20 mouse cellular contexts compared by ENCODE assay signal in genomic region chr2:130832582-130832981, GRCm38 (mm10).
DNase-seq lines count a peak whose midpoint lies in the region; ATAC-seq lines count a peak whose summit lies in the region.
"Had no signal": no experiment of that assay in that cellular context is flagged by ENCODE, and none has a peak within 500 bp of the region (broad histone marks: within the 10 kb centered on the region; RNA-seq: fewer than 3 reads in every experiment).

No protein-coding gene starts in this region.

- H3K27me3 ChIP-seq in hindbrain, embryonic 14.5 days (ENCODE audit: control insufficient read depth, insufficient read depth, low read length), result no peaks in the 10 kb centered on the region
- H3K27me3 ChIP-seq in hindbrain, embryonic 12.5 days, result no peaks in the 10 kb centered on the region
- H3K27me3 ChIP-seq in forebrain, embryonic 14.5 days (replicated peaks; ENCODE audit: control insufficient read depth, insufficient read depth, low read length), result no peaks in the 10 kb centered on the region
- H3K27me3 ChIP-seq: hindbrain, embryonic 15.5 days; liver, embryonic 12.5 days; midbrain, embryonic 13.5 days; neural tube, embryonic 15.5 days had no signal

- DNase-seq in hindbrain, embryonic 14.5 days (ENCODE audit: low spot score), result peak; percentile 17
- DNase-seq in Muller cell, postnatal 12 days (ENCODE audit: inconsistent ontology term), result peak; percentile 61
- DNase-seq in lung, postnatal 36 days, result peak; percentile 36
- no peak for DNase-seq in right cerebral cortex, postnatal 10 days (ENCODE audit: low spot score in 2 of 2)
- no peak for DNase-seq in forebrain, embryonic 14.5 days (ENCODE audit: low spot score)
- DNase-seq: cerebellum, postnatal 25 days; right cerebral cortex, postnatal 4 days; thymus, postnatal 36 days had no signal

- no peak overlapping the region for H3K4me3 ChIP-seq in hindbrain, embryonic 14.5 days (replicated peaks; ENCODE audit: low read length)
- H3K4me3 ChIP-seq in hindbrain, embryonic 12.5 days, result no peak overlapping the region
- H3K4me3 ChIP-seq in forebrain, embryonic 14.5 days (ENCODE audit: low read depth, low read length), result no peak overlapping the region
- H3K4me3 ChIP-seq: forebrain, embryonic 10.5 days; hindbrain, embryonic 15.5 days; limb, embryonic 10.5 days; liver, embryonic 12.5 days; midbrain, embryonic 13.5 days; myocyte; neural tube, embryonic 15.5 days had no signal

- no peak for ATAC-seq in hindbrain, embryonic 14.5 days (ENCODE audit: low FRiP score)
- ATAC-seq in hindbrain, embryonic 12.5 days (ENCODE audit: low FRiP score), result no peak
- peak; percentile 29 for ATAC-seq in CD4-positive, CD25-positive, alpha-beta regulatory T cell, adult 4 months
- no peak for ATAC-seq in forebrain, embryonic 14.5 days
- ATAC-seq: intestine, postnatal 0 days; liver, embryonic 12.5 days; midbrain, embryonic 13.5 days had no signal

- H3K36me3 ChIP-seq in hindbrain, embryonic 14.5 days (replicated peaks; ENCODE audit: control insufficient read depth, insufficient read depth), result peaks cover 37% of the 10 kb centered on the region
- H3K36me3 ChIP-seq in hindbrain, embryonic 12.5 days, result peaks cover 39% of the 10 kb centered on the region
- H3K36me3 ChIP-seq in forebrain, embryonic 14.5 days (ENCODE audit: control insufficient read depth, insufficient read depth, low read length), result peaks cover under 1% of the 10 kb centered on the region; the same call in 1 of the 2 replicates

- H3K9me3 ChIP-seq in hindbrain, embryonic 14.5 days (ENCODE audit: control insufficient read depth, low read length), result no peaks in the 10 kb centered on the region
- H3K9me3 ChIP-seq in hindbrain, embryonic 12.5 days (replicated peaks), result no peaks in the 10 kb centered on the region
- no peaks in the 10 kb centered on the region for H3K9me3 ChIP-seq in forebrain, embryonic 14.5 days (replicated peaks; ENCODE audit: control insufficient read depth, low read length)
- H3K9me3 ChIP-seq: forebrain, embryonic 10.5 days; hindbrain, embryonic 15.5 days; limb, embryonic 10.5 days; liver, embryonic 12.5 days; midbrain, embryonic 13.5 days; neural tube, embryonic 15.5 days had no signal

- no peak overlapping the region for H3K27ac ChIP-seq in hindbrain, embryonic 14.5 days
- H3K27ac ChIP-seq in hindbrain, embryonic 12.5 days, result no peak overlapping the region
- no peak overlapping the region for H3K27ac ChIP-seq in forebrain, embryonic 14.5 days (ENCODE audit: low read depth, low read length)
- H3K27ac ChIP-seq: forebrain, embryonic 10.5 days; hindbrain, embryonic 15.5 days; limb, embryonic 10.5 days; liver, embryonic 12.5 days; macrophage; midbrain, embryonic 13.5 days; neural tube, embryonic 15.5 days had no signal

- 71% methylated on average over 1 of the region's 1 CpGs for WGBS in hindbrain, embryonic 14.5 days
- 80% methylated on average over 1 of the region's 1 CpGs for WGBS in hindbrain, embryonic 12.5 days
- WGBS in forebrain, embryonic 14.5 days, result 92% methylated on average over 1 of the region's 1 CpGs

- H3K9ac ChIP-seq in hindbrain, embryonic 14.5 days, result no peak overlapping the region
- no peak overlapping the region for H3K9ac ChIP-seq in hindbrain, embryonic 12.5 days
- H3K9ac ChIP-seq in forebrain, embryonic 14.5 days (ENCODE audit: low read length), result no peak overlapping the region
- H3K9ac ChIP-seq: hindbrain, embryonic 15.5 days; liver, embryonic 12.5 days; midbrain, embryonic 13.5 days; neural tube, embryonic 15.5 days had no signal

- peaks cover 4% of the 10 kb centered on the region for H3K4me1 ChIP-seq in hindbrain, embryonic 14.5 days (replicated peaks; ENCODE audit: control insufficient read depth, insufficient read depth, low read length)
- peaks cover 8% of the 10 kb centered on the region; the same call in 1 of the 2 replicates for H3K4me1 ChIP-seq in hindbrain, embryonic 12.5 days
- no peaks in the 10 kb centered on the region for H3K4me1 ChIP-seq in forebrain, embryonic 14.5 days (ENCODE audit: control insufficient read depth, insufficient read depth, low read length)
- H3K4me1 ChIP-seq: forebrain, embryonic 10.5 days; limb, embryonic 10.5 days had no signal

- H3K4me2 ChIP-seq in hindbrain, embryonic 14.5 days (replicated peaks), result no peak overlapping the region
- no peak overlapping the region for H3K4me2 ChIP-seq in hindbrain, embryonic 12.5 days (replicated peaks)
- no peak overlapping the region for H3K4me2 ChIP-seq in forebrain, embryonic 14.5 days (ENCODE audit: low read length)
- H3K4me2 ChIP-seq: heart, embryonic 11.5 days; hindbrain, embryonic 15.5 days; liver, embryonic 12.5 days; midbrain, embryonic 13.5 days; neural tube, embryonic 15.5 days had no signal

Comparison
In these comparisons a context has a peak if more than half of its experiments do, and no peak if none do; other contexts are left out.
1. DNase-seq: peak in hindbrain, embryonic 14.5 days (single experiment), Muller cell, postnatal 12 days (single experiment) and lung, postnatal 36 days (single experiment); none in right cerebral cortex, postnatal 10 days (0 of 2) and forebrain, embryonic 14.5 days (single experiment).